Mouse (Mus musculus) ES-Bruce4 (cell line): ENCODE results near the gene 1700024P04Rik. TPM values are rescaled to one million over a fixed set of nuclear protein-coding genes. Genes with fewer than 3 reads are reported as not detected.
"Not testable (repeated sequence)": the region's sequence is repeated elsewhere in the genome, so short reads cannot be mapped to it uniquely, and the experiment has no call there.

Source experiments
- H3K27ac ChIP-seq: 2 replicates; pipeline ENCODE4 v1.5.1; 2012; ENCODE audit warnings: low read length, inconsistent platforms; ENCODE audit not compliant: insufficient read depth
- H3K27me3 ChIP-seq: 2 replicates; pipeline ENCODE4 v1.6.1; 2012; ENCODE audit warnings: mild to moderate bottlenecking, low read length, inconsistent platforms; ENCODE audit not compliant: control insufficient read depth, poor library complexity, insufficient read depth, severe bottlenecking
- H3K36me3 ChIP-seq: 2 replicates; pipeline ENCODE4 v1.6.1; 2012; ENCODE audit warnings: inconsistent platforms, mild to moderate bottlenecking, low read length, moderate library complexity; ENCODE audit not compliant: control insufficient read depth, poor library complexity, insufficient read depth, severe bottlenecking
- H3K4me1 ChIP-seq: one replicate; pipeline ENCODE4 v1.8.1; 2011; ENCODE audit warnings: low read length; ENCODE audit not compliant: control insufficient read depth, insufficient read depth
- H3K4me3 ChIP-seq: 2 replicates; pipeline ENCODE4 v1.5.1; 2011; ENCODE audit warnings: low read depth, mild to moderate bottlenecking, low read length
- H3K9ac ChIP-seq: 2 replicates; pipeline ENCODE4 v1.6.1; 2012; ENCODE audit warnings: low read depth, mild to moderate bottlenecking, inconsistent platforms; ENCODE audit not compliant: poor library complexity, severe bottlenecking
- H3K9me3 ChIP-seq: replicated peaks from 2 replicates; pipeline ENCODE4 v1.6.1; 2012; ENCODE audit warnings: mild to moderate bottlenecking, low read length, inconsistent platforms; ENCODE audit not compliant: control insufficient read depth, poor library complexity, insufficient read depth, severe bottlenecking
- CTCF ChIP-seq: IDR thresholded peaks from one replicate; pipeline ENCODE4 v1.8.1; 2011; ENCODE audit warnings: low read depth, low read length
- EP300 ChIP-seq: IDR thresholded peaks from 2 replicates; pipeline ENCODE4 v1.6.1; 2011; ENCODE audit warnings: low read depth, low read length; ENCODE audit not compliant: insufficient read depth
- POLR2A ChIP-seq: IDR thresholded peaks from one replicate; pipeline ENCODE4 v1.8.1; 2011; ENCODE audit warnings: low read length; ENCODE audit not compliant: insufficient read depth
- polyA plus RNA-seq: library from polyadenylated mRNA; stranded (reverse); fragments of >200 nt; gene quantifications from 2 replicates; pipeline ENCODE4 v1.2.4, GENCODE M21; 2011; ENCODE audit warnings: low read depth; ENCODE audit not compliant: missing spikeins, insufficient read depth, insufficient read length

1700024P04Rik gene
- polyA plus RNA-seq, 1 experiment = not detected

DNA sequence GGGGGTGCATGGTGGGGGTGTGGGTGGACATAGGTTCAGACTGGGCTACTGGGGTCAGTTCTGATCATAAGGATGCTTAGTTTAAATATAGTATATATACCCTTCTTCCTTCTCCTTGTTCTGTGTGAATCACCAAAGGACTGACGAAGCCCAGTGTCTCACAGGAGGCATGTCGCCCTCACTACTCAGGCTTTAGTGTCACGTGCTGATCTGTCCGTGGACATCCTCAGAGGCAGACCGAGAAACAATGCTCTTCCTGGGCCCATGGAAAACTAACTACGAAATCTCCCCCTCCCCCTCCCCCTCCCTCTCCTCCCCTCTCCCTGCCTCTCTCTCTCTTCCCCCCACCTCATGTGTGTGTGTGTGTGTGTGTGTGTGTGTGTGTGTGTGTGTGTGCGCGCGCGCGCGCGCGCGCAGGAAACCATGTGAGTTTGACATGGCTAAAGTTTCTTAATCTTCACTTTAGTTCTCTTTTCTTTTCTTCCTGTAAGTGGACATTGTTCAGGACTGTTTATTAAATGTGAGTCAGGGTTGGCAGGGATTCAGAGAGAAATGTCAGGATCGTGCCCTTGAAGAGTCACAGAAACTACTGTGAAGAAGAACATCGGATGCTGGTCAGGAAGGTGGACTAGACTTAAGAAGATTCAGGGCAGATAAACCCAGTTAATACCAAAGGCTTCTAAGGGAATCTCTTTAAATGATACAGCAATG, 22.2 kb upstream of the 1700024P04Rik start:
- Histone ChIP-seq H3K4me1 (no peaks in the 10 kb centered on the region), H3K27ac (no peak overlapping the region), H3K9me3 (peaks cover 22% of the 10 kb centered on the region), H3K36me3 (no peaks in the 10 kb centered on the region), H3K9ac (no peak overlapping the region), H3K4me3 (no peak overlapping the region), H3K27me3 (no peaks in the 10 kb centered on the region)
- no peak for TF ChIP-seq EP300

DNA sequence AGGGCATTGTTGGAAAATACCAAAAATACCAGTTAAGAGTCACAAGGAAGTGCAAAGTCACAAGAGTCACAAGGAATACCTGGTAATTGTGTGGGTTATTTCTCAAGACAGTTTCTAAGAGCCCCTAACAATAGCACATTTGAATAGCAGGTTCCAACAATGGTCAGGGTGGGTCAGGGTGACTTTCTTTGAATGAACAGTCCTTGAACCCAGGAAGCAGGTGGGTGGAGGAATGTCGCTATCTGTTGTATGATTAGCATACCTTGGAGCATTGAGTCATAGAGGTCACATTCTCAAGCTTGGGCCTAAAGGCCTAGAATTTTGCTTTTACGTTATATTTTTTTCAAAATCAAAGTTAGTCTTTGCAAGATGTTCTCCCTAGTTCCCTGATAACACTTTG, 17.3 kb upstream of the 1700024P04Rik start:
- not testable (repeated sequence) for H3K4me1 ChIP-seq, H3K36me3 ChIP-seq, H3K9ac ChIP-seq, H3K27me3 ChIP-seq, H3K27ac ChIP-seq, H3K4me3 ChIP-seq
- H3K9me3 ChIP-seq = peaks cover 29% of the 10 kb centered on the region

DNA sequence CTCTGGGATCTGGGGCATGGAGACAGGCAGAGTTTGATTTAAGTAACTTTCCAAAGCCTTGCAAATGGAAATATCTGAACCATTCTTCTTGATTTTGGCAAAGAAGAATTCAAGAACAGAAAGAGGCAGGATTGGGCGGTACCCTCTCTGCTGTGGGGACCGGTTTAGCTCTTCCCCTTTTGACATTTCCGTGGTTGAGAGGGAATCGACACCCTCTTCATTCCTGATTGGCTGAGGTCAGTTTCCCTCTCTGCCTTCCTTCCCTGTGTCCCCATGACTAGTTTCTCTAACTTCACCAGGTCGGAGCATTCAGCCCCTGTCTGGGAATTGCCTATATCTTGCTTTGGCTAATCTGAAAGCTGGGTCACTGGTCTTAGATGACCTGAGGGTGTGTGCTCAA, 12.7 kb upstream of the 1700024P04Rik start:
- TF ChIP-seq CTCF (no peak), EP300 (no peak), POLR2A (no peak)
- Histone ChIP-seq H3K4me3 (no peak overlapping the region), H3K9ac (no peak overlapping the region), H3K27ac (no peak overlapping the region), H3K27me3 (no peaks in the 10 kb centered on the region), H3K9me3 (peaks cover 19% of the 10 kb centered on the region), H3K36me3 (no peaks in the 10 kb centered on the region), H3K4me1 (no peaks in the 10 kb centered on the region)

DNA sequence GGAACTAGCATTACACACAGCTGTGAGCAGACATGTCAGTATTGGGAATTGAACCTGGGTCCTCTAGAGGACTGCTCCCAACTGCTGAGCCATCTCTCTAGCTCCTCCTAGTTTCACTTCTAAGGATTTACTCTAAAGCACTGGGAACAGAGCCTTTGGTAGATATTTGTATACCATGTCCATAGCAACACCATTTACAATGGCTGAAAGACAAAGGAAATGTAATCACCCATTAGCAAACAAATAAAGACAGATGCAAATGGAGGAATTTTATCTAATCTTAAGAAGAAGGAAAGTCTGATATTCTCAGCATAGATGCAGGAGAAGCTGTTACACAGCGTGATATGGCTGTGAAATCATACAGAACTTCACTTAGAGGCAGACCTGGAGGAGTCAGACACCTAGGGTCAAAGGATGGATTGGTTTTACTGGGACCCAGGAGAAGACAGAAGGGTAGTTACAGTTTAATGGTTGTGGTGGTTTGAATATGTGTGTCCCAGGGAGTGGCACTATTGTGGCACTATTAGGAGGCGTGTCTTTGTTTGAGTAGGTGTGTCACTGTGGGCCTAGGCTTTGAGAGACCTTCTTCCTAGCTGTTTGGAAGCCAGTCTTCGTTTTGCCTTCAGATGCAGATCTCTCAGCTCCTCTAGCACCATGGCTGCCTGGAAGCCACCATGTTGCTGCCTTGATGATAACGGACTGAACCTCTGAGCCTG, 7.1 kb downstream of the 1700024P04Rik start:
- H3K9me3 ChIP-seq = peaks cover 3% of the 10 kb centered on the region; the same call in 1 of the 2 replicates

DNA sequence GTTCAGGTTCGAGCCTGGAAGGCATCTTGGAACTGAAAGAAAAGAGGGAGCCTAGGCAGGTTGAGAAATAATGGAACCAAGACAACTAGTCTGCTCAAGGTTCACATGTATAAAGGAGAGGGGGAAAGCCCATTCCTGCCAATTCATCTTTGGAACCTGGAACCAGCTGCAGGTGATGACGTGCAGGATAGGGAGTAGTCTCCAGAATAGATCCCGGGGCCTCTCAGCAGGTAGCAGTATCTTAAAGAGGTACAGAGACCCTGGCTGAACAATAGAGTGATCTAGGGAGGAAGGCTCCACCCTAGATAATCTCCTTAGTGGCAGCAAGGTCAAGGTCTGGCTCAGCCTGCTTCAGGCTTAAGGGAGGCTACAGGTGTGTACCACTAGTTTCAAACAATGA, 8.3 kb downstream of the 1700024P04Rik start:
- H3K9me3 ChIP-seq, H3K4me3 ChIP-seq, H3K27me3 ChIP-seq, H3K4me1 ChIP-seq, H3K9ac ChIP-seq, H3K36me3 ChIP-seq: not testable (repeated sequence)
- TF ChIP-seq EP300 = peak; percentile 79
- peak overlapping the region; percentile 51 for H3K27ac ChIP-seq

More for the DNA sequence above, 7.1 kb downstream of the 1700024P04Rik start:
- H3K4me3 ChIP-seq = no peak overlapping the region
- TF ChIP-seq CTCF = no peak
- TF ChIP-seq POLR2A = no peak
- TF ChIP-seq EP300 = no peak
- peak overlapping the region; percentile 50 for H3K27ac ChIP-seq
- no peaks in the 10 kb centered on the region for H3K27me3 ChIP-seq
- H3K36me3 ChIP-seq = no peaks in the 10 kb centered on the region
- no peak overlapping the region for H3K9ac ChIP-seq
- peaks cover 2% of the 10 kb centered on the region for H3K4me1 ChIP-seq

DNA sequence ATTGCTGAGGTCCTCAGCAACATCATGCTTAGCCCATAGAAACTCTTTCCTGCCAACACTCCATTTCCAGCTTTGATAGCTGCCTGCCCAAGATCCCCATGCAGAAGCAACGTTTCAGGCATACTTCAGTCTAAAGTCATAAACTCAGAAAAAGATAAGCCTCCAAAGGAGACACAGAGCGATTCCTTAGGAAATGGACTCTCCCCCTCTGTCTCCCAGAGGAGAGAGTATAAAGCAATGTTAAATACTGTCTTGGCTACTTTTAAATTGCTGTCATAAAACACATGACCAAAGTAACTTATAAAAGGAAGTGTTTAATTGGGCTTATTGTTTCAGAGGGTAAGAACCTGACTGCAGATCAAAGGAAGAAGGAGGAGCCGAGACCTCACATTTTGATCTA, 12.3 kb downstream of the 1700024P04Rik start:
- Histone ChIP-seq H3K9ac (no peak overlapping the region), H3K27ac (no peak overlapping the region), H3K4me1 (peaks cover 2% of the 10 kb centered on the region), H3K4me3 (no peak overlapping the region), H3K9me3 (0 out of 2 replicates have a peak, but pooled peaks cover 3% of the 10 kb centered on the region), H3K27me3 (no peaks in the 10 kb centered on the region), H3K36me3 (no peaks in the 10 kb centered on the region)
- no peak for TF ChIP-seq EP300
